Mouse (Mus musculus): Measurements from ENCODE around the gene Spty2d1.

DNA sequence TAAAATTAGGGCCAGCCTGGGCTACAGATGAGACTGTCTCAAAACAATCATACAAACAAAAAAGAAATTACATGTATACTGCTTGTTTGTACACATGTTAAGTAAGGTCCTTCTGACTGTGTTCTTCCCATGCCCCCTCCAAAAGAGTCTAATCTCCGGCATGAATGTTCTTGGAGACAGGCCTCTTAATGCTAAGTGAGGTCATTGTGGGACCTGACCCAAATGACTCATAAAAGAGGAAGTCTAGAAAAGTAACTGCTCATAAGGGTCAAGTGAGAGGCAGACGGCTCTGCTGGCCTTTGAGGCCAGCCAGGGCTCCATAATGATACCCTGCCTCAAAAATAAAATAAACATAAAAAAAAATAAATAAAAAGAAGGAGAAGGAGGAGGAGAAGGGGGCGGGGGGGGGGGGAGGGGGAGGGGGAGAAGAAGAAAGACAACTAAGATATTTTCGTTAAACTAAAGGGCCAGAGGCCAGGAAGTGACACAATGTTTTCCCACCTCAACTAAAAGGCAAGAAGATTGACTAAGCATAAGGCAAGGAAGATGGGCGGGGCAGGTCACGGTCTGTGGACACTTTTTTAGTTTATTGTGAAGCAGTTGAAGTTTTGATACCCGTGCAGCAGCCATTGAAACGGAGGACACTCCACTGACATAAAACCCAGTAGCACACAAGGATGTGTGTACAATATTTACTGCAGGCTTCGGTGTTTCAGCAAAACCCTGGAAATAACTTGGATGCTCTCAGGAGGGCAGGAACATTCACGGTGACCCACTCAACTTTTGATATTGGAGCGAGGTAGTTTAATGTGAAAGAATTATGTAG is 6.6 kb upstream of the Spty2d1 start:
- TF ChIP-seq CTCF (IDR thresholded peaks at IDR 0.05) (no peak), EP300 (IDR thresholded peaks at IDR 0.05) (peak; percentile 66; the same call in 1 of the 2 replicates)

Data from lung, postnatal 0 days (tissue).